Mouse (Mus musculus) E14TG2a.4 (cell line): Measurements from ENCODE around the gene Casp8.

Experiments used
- CTCF ChIP-seq: conservative IDR thresholded peaks from 2 replicates; pipeline ENCODE4 v1.5.1; 2014; ENCODE audit warnings: low read length
- NANOG ChIP-seq: IDR thresholded peaks from 2 replicates; pipeline ENCODE4 v1.6.1; 2014; ENCODE audit warnings: borderline replicate concordance, low read length, mixed read lengths
- POU5F1 ChIP-seq: IDR thresholded peaks from 2 replicates; pipeline ENCODE4 v1.6.1; 2014; ENCODE audit warnings: low read length, borderline replicate concordance

GRCm38 (mm10) chr1:58777583-58777982, 17.6 kb upstream of the Casp8 start:
- no peak for TF ChIP-seq CTCF
- no peak for TF ChIP-seq POU5F1
- no peak for TF ChIP-seq NANOG
